Mouse (Mus musculus) heart, embryonic 13.5 days (tissue): ENCODE data around the gene Rerg. TPM values are rescaled to one million over a fixed set of nuclear protein-coding genes. Genes with fewer than 3 reads are reported as not detected.

ENCODE experiments used
- ATAC-seq: fragments of 200-750 bp; cut with Nextera tagmentation; 2 replicates; pipeline ENCODE4 v1.8.0; 2017; ENCODE audit warnings: moderate TSS enrichment; ENCODE audit not compliant: insufficient number of reproducible peaks, low FRiP score, low TSS enrichment; ENCODE audit errors: extremely low read depth
- H3K27ac ChIP-seq: fragments of 300-500 bp; sonication (generic); replicated peaks from 2 replicates; pipeline ENCODE4 v1.5.1; 2015; ENCODE audit warnings: moderate library complexity, mild to moderate bottlenecking, inconsistent platforms
- H3K27me3 ChIP-seq: fragments of 300-500 bp; sonication (generic); replicated peaks from 2 replicates; pipeline ENCODE4 v1.6.1; 2015; ENCODE audit warnings: mild to moderate bottlenecking, inconsistent platforms
- H3K36me3 ChIP-seq: fragments of 300-500 bp; sonication (generic); 2 replicates; pipeline ENCODE4 v1.6.1; 2015; ENCODE audit warnings: mild to moderate bottlenecking, inconsistent platforms
- H3K4me1 ChIP-seq: fragments of 300-500 bp; sonication (generic); 2 replicates; pipeline ENCODE4 v1.6.1; 2015; ENCODE audit warnings: inconsistent platforms
- H3K4me2 ChIP-seq: fragments of 300-500 bp; sonication (generic); 2 replicates; pipeline ENCODE4 v1.6.1; 2015; ENCODE audit warnings: inconsistent platforms, mild to moderate bottlenecking, moderate library complexity
- H3K4me3 ChIP-seq: fragments of 300-500 bp; sonication (generic); 2 replicates; pipeline ENCODE4 v1.5.1; 2015; ENCODE audit warnings: moderate library complexity, mild to moderate bottlenecking, inconsistent platforms
- H3K9ac ChIP-seq: fragments of 300-500 bp; sonication (generic); 2 replicates; pipeline ENCODE4 v1.6.1; 2015; ENCODE audit warnings: inconsistent platforms, mild to moderate bottlenecking, moderate library complexity
- H3K9me3 ChIP-seq: fragments of 300-500 bp; sonication (generic); 2 replicates; pipeline ENCODE4 v1.6.1; 2016; ENCODE audit warnings: inconsistent platforms
- WGBS: fragments of 180-500 bp; shearing (Covaris S2); methylation state at CpG from one replicate; pipeline ENCODE4 v1.1.7; 2015; ENCODE audit warnings: mixed read lengths; 5-methylcytosine and 5-hydroxymethylcytosine counted together
- polyA plus RNA-seq: library from polyadenylated mRNA; unstranded; fragments of >200 nt; fragmentation: Nextera tagmentation; extraction: Ambion mirVana; gene quantifications from 2 replicates; pipeline ENCODE4 v1.2.1, GENCODE M21; 2015

Gene Rerg
- polyA plus RNA-seq, 1 experiment from 2014 or later, result 5.2 TPM

DNA sequence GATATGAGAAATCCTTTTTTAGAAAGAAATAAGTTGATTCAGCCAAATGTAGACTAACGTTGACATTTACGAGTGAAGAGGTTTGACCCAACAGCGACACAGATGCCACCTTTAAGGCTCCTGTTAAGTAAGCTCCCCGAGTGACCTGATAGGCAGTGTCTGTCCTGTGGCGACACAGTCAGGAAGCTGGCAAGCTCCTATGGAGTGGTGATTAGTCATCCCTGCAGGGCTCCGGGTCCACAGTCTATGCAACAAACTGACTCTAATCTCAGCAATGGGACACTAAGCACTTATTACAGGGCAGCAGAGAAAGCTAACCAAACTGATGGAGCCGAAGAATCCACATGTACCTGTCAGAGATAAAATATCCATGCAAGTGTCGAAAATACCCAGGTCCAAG is 98.0 kb downstream of the Rerg start:
- no peak for ATAC-seq
- Histone ChIP-seq H3K4me2 (no peak overlapping the region), H3K9me3 (no peaks in the 10 kb centered on the region), H3K4me3 (no peak overlapping the region), H3K4me1 (peaks cover 4% of the 10 kb centered on the region; the same call in 1 of the 2 replicates), H3K27me3 (no peaks in the 10 kb centered on the region), H3K27ac (no peak overlapping the region), H3K9ac (no peak overlapping the region), H3K36me3 (no peaks in the 10 kb centered on the region)
- WGBS, result 32% methylated on average over 8 of the region's 8 CpGs

DNA sequence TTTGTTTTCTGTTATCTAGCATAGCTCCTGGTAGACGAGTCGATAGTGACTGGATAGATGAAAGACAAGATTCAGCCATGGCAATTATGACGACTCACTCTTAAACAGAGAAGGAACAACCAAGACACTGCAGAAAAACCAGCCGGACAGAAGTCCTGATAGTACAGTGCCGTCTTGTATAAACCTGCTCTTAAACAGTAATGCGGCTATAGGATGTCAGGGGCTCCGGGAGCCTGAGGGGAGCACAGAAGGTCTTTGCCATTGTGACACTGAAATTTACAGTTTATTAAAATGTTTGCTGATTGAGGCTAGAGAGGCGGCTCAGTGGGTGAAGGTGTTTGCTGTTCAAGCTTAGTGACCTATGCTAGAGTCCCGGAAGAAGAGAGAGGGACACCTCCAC is 98.8 kb downstream of the Rerg start:
- no peaks in the 10 kb centered on the region for H3K9me3 ChIP-seq
- peaks cover 4% of the 10 kb centered on the region; the same call in 1 of the 2 replicates for H3K4me1 ChIP-seq
- no peaks in the 10 kb centered on the region for H3K36me3 ChIP-seq
- 74% methylated on average over 9 of the region's 9 CpGs for WGBS
- no peak overlapping the region for H3K4me2 ChIP-seq
- H3K27me3 ChIP-seq, result 0 out of 2 replicates have a peak, but pooled peaks cover 3% of the 10 kb centered on the region
- no peak overlapping the region for H3K9ac ChIP-seq
- H3K27ac ChIP-seq, result no peak overlapping the region
- no peak overlapping the region for H3K4me3 ChIP-seq
- ATAC-seq, result no peak

GRCm38 (mm10) chr6:137065506-137065905 is 104.8 kb downstream of the Rerg start:
- no peak overlapping the region for H3K4me2 ChIP-seq
- no peak overlapping the region for H3K27ac ChIP-seq
- peaks cover 7% of the 10 kb centered on the region; the same call in 1 of the 2 replicates for H3K27me3 ChIP-seq
- H3K4me1 ChIP-seq, result peaks cover 24% of the 10 kb centered on the region
- H3K9me3 ChIP-seq, result no peaks in the 10 kb centered on the region
- no peak overlapping the region for H3K9ac ChIP-seq
- 28% methylated on average over 7 of the region's 7 CpGs for WGBS
- no peaks in the 10 kb centered on the region for H3K36me3 ChIP-seq
- no peak overlapping the region for H3K4me3 ChIP-seq
- no peak for ATAC-seq

GRCm38 (mm10) chr6:137064786-137065185 is 105.5 kb downstream of the Rerg start:
- Histone ChIP-seq H3K4me2 (no peak overlapping the region), H3K27ac (no peak overlapping the region), H3K4me3 (no peak overlapping the region), H3K36me3 (no peaks in the 10 kb centered on the region), H3K4me1 (peaks cover 24% of the 10 kb centered on the region), H3K27me3 (peaks cover 7% of the 10 kb centered on the region; the same call in 1 of the 2 replicates), H3K9me3 (no peaks in the 10 kb centered on the region), H3K9ac (no peak overlapping the region)
- ATAC-seq, result no peak
- WGBS, result 73% methylated on average over 14 of the region's 14 CpGs

DNA sequence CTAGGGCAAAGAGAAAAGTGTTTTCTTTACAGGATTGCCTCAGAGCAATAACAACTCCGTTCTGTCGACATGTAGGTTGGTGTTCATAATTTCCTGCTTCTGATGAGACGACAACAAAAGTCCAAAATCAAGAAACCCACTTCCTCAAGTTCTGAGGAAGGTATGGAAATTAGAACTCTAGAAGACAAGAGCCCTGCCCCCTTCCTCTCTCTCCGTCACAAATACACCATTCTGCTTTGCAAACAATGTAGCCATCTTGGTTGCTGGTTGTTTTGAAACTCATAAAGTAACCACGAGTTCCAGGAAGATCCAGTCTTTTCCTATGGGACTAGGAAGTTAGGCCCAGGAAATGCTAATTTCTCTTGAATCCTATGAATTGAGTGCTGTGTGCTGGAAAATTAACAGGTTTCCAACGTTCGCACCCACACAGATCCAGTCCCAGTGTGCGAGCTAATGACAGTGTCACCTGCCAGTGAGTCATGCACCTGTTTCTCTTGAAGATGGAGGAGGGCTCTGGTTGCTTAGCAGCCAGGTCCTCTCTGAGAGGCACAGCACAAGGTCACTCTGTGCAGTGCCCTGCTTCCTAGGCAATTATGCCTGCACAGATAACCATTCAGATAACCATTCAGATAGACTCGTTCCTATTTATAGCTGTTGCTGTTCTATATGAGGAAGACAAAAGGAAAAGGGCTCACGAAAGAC is 106.9 kb downstream of the Rerg start:
- Histone ChIP-seq H3K4me1 (peaks cover 24% of the 10 kb centered on the region), H3K27ac (no peak overlapping the region), H3K4me2 (no peak overlapping the region), H3K9ac (no peak overlapping the region), H3K9me3 (no peaks in the 10 kb centered on the region), H3K36me3 (no peaks in the 10 kb centered on the region), H3K4me3 (no peak overlapping the region), H3K27me3 (peaks cover 7% of the 10 kb centered on the region; the same call in 1 of the 2 replicates)
- no peak for ATAC-seq
- WGBS, result 48% methylated on average over 10 of the region's 10 CpGs

DNA sequence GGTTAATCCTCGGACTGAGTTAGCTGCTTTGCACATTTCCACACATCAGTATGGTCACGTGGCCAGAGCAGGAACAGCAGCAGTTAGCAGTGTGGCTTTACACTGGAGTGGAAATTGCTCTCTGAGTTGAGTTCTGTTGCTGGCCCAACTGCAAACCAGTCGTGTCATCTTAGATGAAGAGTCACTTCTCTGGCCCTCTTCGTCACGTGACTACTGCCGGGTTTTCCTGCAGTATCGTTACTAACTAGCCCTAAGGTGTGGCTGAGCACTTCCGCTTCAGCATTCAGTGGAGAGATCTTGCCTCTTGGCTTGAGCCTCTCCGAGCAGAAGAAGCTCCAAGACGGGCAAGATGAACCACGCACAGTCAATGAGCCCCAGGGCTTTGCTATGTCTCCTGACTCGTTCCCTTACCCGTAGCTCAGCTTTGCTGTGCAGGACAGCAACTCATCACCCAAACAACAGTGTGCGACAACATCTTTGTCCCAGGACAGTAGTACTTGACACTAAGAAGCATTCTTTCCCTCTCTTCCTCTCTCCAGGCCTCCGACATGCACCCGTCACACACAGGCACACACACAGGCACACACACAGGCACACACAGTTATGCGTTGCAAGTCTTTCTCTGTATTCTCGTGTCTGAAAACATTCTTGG is 108.3 kb downstream of the Rerg start:
- Histone ChIP-seq H3K4me3 (no peak overlapping the region), H3K9ac (no peak overlapping the region), H3K4me1 (peaks cover 24% of the 10 kb centered on the region), H3K4me2 (no peak overlapping the region), H3K36me3 (no peaks in the 10 kb centered on the region), H3K27ac (no peak overlapping the region), H3K27me3 (peaks cover 7% of the 10 kb centered on the region; the same call in 1 of the 2 replicates), H3K9me3 (no peaks in the 10 kb centered on the region)
- no peak for ATAC-seq
- 78% methylated on average over 18 of the region's 18 CpGs for WGBS

DNA sequence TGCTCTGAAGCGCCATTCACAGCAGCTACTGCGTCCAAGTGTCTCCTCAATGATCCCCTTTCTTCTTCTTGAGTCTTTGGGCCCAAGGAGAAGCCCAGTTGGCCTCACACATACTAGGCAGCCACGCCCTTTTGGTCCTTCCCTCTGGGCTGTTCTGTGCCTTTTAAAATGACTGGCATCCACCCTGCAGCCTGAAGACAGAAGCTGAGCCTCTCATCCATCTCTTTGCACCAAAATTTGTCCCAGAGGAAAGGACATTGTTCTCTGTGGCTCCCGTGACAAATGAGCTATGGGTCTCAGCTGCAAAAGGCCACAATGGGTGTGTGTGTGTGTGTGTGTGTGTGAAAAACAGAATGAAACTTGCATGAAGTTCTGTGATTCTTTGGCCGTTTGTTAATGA is 109.7 kb downstream of the Rerg start:
- Histone ChIP-seq H3K4me3 (no peak overlapping the region), H3K4me2 (no peak overlapping the region), H3K27ac (no peak overlapping the region), H3K36me3 (no peaks in the 10 kb centered on the region), H3K9ac (no peak overlapping the region), H3K4me1 (peaks cover 18% of the 10 kb centered on the region), H3K9me3 (no peaks in the 10 kb centered on the region), H3K27me3 (peaks cover 4% of the 10 kb centered on the region; the same call in 1 of the 2 replicates)
- 73% methylated on average over 5 of the region's 5 CpGs for WGBS
- no peak for ATAC-seq

- ATAC-seq, result no peak
- peaks cover under 1% of the 10 kb centered on the region; the same call in 1 of the 2 replicates for H3K4me1 ChIP-seq
- no peak overlapping the region for H3K4me2 ChIP-seq
- H3K9ac ChIP-seq, result no peak overlapping the region
- no peak overlapping the region for H3K27ac ChIP-seq
- H3K9me3 ChIP-seq, result no peaks in the 10 kb centered on the region
- H3K4me3 ChIP-seq, result no peak overlapping the region
- H3K27me3 ChIP-seq, result peaks cover 4% of the 10 kb centered on the region; the same call in 1 of the 2 replicates
- WGBS, result 83% methylated on average over 2 of the region's 2 CpGs
- no peaks in the 10 kb centered on the region for H3K36me3 ChIP-seq
These were observed 112.0 kb downstream of the Rerg start for GRCm38 (mm10) chr6:137058257-137058656.

GRCm38 (mm10) chr6:137054073-137054472 is 116.2 kb downstream of the Rerg start:
- H3K27ac ChIP-seq, result no peak overlapping the region
- H3K36me3 ChIP-seq, result no peaks in the 10 kb centered on the region
- ATAC-seq, result no peak
- WGBS, result 57% methylated on average over 2 of the region's 2 CpGs
- no peak overlapping the region for H3K4me2 ChIP-seq
- no peak overlapping the region for H3K4me3 ChIP-seq
- H3K9ac ChIP-seq, result no peak overlapping the region
- H3K27me3 ChIP-seq, result no peaks in the 10 kb centered on the region
- peaks cover 8% of the 10 kb centered on the region; the same call in 1 of the 2 replicates for H3K9me3 ChIP-seq
- H3K4me1 ChIP-seq, result no peaks in the 10 kb centered on the region

DNA sequence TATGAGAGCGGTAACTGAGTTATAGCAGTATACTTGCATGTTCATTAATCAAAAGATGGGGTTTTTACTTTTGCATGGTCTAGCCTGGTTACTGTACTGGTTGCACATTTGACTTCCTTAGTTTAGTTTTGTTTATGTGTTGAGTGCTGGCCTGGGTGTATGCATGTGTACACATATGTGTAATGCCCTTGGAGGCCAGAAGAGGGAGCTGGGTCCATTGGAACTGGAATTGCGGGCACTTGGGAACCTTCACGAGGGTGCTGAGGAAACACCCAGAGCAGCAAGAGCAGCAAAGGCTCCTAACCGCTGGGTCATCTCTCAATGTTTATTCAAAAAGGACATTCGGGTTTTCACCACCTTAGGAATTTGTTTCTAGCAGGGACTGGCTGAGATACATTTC is 116.8 kb downstream of the Rerg start:
- no peak overlapping the region for H3K27ac ChIP-seq
- H3K4me2 ChIP-seq, result no peak overlapping the region
- peaks cover 8% of the 10 kb centered on the region; the same call in 1 of the 2 replicates for H3K9me3 ChIP-seq
- no peak for ATAC-seq
- no peaks in the 10 kb centered on the region for H3K36me3 ChIP-seq
- H3K27me3 ChIP-seq, result no peaks in the 10 kb centered on the region
- H3K4me1 ChIP-seq, result no peaks in the 10 kb centered on the region
- no peak overlapping the region for H3K9ac ChIP-seq
- WGBS, result 75% methylated on average over 5 of the region's 5 CpGs
- H3K4me3 ChIP-seq, result no peak overlapping the region

GRCm38 (mm10) chr6:137053006-137053405 is 117.3 kb downstream of the Rerg start:
- no peak overlapping the region for H3K27ac ChIP-seq
- peaks cover 8% of the 10 kb centered on the region; the same call in 1 of the 2 replicates for H3K9me3 ChIP-seq
- H3K9ac ChIP-seq, result no peak overlapping the region
- H3K27me3 ChIP-seq, result no peaks in the 10 kb centered on the region
- ATAC-seq, result no peak
- no peaks in the 10 kb centered on the region for H3K4me1 ChIP-seq
- WGBS, result 85% methylated on average over 9 of the region's 9 CpGs
- H3K4me2 ChIP-seq, result no peak overlapping the region
- no peak overlapping the region for H3K4me3 ChIP-seq
- H3K36me3 ChIP-seq, result no peaks in the 10 kb centered on the region
